Mouse (Mus musculus) large intestine, adult 2 months (tissue): Measurements from ENCODE around the gene Acp5. TPM values are rescaled to one million over a fixed set of nuclear protein-coding genes. Genes with fewer than 3 reads are reported as not detected.

ENCODE experiments used
- DNase-seq: peaks from one replicate; pipeline ENCODE4 v3.0.0-alpha.2; 2012; ENCODE audit warnings: low read depth, low spot score
- WGBS: fragments of 180-500 bp; shearing (Covaris S2); methylation state at CpG from one replicate; pipeline ENCODE4 v1.1.7; 2018; 5-methylcytosine and 5-hydroxymethylcytosine counted together
- polyA plus RNA-seq: library from polyadenylated mRNA; depleted of rRNA; stranded (reverse); fragments of >200 nt; gene quantifications from 2 replicates; pipeline ENCODE4 v1.2.3, GENCODE M21; 2012; rRNA removed

Gene Acp5
- polyA plus RNA-seq, 1 experiment: 233 TPM

DNA sequence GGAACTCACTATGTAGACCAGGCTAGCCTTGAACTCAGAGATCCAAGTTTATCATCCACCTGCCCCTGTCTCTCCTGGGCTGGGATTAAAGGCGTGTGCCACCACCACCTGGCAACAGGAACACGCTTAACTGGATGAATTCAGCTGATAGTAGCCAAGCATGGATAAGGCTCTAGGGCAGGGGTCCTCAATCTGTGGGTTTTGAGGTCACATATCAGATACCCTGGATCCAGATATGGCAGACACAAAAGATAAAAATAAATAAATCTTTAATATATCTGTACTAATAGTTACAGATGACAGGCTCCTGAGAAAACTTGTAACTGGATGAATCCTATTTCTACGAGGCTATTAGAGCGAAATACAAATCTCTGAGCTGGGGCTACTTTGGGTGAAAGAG is 19.9 kb downstream of the Acp5 start:
- 74% methylated on average over 4 of the region's 4 CpGs for WGBS
- no peak for DNase-seq

DNA sequence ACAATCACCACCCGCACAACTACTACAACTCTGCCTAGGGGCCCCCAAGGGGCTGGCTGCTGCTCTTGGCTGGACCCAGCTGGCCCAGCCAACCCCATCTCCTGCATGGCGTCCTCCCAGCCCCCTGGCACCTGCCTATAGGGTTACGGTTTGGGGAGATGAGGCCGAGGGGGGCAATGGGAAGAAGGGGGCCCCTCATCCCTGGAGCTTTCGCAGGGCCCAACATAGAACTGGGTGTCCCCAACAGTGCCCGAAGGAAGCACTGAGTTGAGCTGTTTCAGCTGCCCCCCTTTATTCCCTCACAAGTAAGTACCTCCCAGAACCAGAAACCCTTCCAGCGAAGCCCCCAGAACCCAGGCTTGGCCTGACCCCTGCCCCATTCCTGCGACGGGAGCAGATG is 27.3 kb downstream of the Acp5 start:
- WGBS: 88% methylated on average over 9 of the region's 9 CpGs
- DNase-seq: no peak

DNA sequence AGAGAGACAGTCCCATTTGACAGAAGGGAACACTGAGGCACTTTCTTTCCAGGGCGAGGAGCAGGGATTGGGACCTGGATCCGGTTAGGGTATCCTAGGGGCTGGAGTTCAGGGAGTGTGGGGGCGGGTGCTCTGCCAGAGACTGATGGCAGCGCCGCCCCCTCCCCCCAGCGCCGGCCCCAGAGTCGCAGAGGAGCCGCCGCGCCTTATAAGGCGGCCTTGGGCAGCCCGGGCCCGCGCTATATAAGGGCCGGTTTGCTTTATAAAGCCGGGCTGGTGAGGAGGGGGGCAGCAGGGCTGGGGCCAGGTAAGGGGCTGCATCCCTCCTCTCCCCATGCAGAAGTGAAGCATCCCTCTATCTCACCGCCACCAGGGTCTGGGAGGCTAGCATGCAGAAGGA is 35.6 kb downstream of the Acp5 start:
- DNase-seq: no peak
- WGBS: 6% methylated on average over 18 of the region's 18 CpGs

DNA sequence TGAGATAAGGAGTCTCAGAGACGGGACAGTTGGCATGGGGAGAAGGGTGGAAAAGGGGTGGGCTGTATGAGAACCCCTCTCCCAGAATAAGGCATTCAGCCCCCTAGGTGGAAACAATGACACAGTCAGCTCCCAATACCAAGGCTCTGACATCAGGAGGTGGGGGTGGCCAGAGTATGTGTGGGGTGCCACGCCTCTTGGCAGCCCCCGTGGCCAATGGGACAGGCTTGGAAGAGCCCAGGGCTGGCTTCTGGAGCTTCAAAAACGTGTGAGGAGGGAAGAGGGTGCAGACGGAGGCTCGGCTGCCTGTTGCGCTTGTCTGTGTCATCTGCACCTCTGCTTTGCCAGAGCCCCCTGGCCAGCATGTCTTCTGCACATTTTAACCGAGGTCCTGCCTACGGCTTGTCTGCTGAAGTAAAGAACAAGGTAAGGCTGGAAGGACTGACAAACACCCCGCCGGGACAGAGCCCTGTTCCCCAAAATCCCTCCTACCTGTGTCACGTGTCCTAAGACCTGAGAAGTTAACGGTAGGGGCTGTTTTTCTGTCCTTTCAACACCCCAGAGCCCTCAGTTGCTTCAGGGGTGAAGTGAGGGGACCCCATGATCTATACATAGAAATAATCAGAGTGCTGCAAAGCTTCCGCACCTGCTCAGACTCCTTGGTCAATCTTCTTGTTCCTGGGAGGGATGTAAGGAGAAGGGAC is 36.4 kb downstream of the Acp5 start, which contains the start of gene Cnn1:
Cnn1 (plus strand) TSS at position 224 of the 704 bp plus-strand sequence.
- WGBS: 10% methylated on average over 14 of the region's 14 CpGs
- no peak for DNase-seq

DNA sequence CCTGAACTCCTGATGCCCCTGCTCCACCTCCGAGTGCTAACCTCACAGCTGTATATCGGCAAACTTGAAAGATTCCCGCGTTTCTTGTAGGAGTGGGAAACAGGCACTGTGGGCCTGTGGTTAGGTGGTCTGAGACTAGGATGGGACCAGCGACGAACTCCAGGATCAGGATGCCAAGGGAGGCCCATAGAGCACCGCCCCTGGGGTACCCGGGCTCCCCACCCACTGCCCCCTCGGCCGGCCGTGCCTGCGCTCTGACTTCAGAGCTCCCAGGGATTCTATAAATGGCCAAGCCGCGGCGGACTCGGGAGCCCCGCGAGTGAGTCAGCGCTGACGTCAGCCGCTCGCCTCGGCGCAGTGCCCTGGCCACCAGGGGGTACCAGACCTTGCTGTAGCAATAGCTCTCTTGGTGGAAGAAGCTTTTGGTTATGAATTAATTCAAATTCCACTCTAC is 39.6 kb downstream of the Acp5 start:
- 1% methylated on average over 24 of the region's 24 CpGs for WGBS
- DNase-seq: no peak

DNA sequence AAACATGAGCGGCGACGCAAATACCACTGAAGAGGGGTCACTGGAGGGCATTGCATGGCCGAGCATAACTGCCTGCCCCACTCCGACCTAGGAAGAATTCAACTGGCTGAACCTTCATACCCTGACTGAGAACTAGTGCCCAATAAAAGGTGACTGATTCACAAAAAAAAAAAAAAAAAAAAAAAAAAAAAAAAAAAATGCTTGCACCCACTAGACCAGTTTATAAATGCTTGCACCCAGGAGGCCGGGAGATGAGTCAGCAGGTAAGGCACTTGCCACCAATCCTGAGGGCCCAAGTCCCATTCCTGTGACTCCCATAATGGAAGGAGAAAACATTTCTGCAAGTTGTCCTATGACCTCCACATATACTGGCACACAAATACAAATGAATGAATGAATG is 42.8 kb downstream of the Acp5 start:
- no peak for DNase-seq
- 62% methylated on average over 6 of the region's 6 CpGs for whole genome bisulfite sequencing

DNA sequence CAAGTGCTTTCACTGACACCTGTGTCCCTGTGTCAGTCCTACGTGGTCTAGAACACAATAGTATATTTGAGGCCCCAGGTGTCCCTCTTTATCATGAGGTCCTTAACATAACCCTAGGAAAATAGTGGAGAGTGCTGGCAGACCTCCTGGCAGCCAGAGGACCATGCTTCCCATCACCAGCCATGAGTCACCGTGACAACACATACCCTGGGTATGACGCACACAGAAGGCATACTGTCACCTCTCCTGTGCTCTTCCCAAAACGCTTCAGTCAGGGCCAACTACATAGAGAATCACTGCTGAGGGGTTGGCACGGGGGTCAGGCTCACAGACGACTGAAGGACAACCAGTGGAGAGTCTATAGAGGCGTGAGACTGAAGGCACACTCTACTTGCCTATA is 45.5 kb downstream of the Acp5 start:
- WGBS: 75% methylated on average over 7 of the region's 7 CpGs
- no peak for DNase-seq

DNA sequence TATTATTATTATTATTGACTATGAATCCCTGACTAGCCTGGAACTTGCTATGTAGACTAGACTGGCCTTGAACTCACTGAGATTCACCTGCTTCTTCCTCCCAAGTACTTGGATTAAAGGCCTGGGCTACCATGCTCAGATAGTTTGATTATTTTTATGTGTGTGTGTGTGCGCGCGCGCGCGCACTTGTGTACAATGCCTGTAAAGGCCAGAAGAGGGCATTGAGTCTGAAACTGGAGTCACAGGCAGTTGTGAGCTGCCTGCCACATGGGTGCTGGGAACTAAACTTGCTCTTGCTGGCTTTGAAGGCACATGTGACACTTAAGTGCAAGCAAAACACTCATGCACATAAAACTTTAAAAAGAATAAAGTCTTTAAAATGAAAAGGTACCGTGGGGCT is 46.2 kb downstream of the Acp5 start:
- WGBS: 98% methylated on average over 7 of the region's 7 CpGs

DNA sequence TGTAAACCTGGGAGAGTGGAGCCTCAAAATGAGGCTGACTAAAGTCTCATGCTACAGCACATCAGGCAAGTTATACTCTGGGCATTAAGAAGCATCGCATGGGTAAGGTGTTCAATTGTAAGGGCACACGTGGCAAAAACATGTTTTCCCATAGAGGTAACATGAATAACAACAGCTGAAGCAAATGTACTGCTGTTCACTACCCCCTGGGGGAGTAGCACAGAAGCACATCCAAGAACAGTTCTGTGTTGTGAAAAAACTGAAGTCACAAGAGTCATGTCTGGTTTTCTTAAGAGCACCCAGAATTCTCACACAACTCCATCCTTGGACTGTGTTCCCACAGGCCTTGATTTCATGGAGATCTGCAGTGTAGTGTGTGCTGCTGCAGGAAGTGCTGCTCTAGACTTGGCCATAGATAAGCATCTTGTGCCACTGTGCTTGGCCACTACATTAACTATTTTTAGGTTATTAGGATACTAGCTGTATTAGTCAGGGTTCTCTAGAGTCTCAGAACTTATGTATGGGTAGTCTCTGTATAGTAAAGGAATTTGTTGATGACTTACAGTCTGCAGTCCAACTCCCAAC is 48.4 kb downstream of the Acp5 start:
- DNase-seq: no peak
- 85% methylated on average over 2 of the region's 2 CpGs for WGBS

More for the DNA sequence above, 46.2 kb downstream of the Acp5 start:
- no peak for DNase-seq

DNA sequence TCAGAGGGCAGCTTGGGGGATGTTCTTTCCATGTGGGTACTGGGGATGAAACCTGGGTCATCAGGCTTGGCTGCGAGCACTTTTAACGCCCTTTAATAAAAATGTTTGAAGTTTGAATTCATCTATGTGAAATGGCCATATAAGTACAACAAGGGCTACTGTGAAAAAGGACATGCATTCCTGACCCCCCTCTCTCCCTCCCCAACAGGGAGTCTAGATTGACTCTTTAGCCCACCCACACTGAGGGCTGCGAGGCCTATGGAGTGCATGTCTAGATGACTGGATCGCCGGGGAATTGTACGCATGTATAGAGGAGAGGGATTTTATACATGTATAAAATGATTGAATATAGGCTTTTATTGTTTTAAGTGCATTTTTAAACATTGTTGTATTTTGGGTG is 49.5 kb downstream of the Acp5 start:
- DNase-seq: no peak
- 66% methylated on average over 6 of the region's 6 CpGs for WGBS

DNA sequence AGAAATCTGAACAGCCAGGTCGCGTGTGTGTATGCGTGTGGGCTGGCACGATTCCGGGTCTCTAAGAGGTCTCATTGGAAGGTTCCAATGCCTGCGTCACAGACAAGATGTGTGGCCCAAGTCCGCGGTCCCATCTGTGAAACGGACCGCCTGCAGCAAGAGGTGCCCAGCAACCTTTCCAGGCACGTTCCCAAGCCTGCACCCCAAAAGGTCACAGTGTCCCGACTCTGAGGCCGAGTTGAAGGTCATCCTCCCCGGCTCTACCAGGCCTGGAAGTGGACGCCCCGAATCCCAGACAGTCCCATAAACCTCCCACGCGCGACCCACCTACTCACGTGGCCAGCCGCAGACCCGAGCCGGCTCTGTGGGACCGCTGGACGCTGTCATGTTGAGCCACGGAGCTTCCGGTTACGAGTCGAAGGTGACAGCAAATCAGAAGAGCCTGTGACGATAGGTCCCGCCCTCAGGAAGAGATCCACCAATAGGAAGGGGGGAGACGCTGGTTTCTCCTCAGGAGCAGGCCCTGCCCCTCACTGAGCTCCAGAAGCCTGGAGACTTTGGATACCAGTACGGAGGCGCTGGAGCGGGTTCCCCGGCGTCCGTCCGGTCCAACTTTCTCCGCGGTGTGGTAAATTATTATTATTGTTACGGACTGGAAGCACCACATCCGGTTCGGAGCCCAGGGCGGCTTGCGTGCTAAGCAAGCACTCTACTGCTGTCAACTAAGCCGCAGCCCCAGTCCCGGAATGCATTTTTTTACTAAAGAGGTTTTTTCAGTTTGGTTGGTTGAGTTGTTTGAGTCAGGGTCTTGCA is 50.3 kb downstream of the Acp5 start, which contains the start of gene Ecsit:
Ecsit (minus strand) TSS at position 417 of the 813 bp plus-strand sequence.
- under 1% methylated on average over 48 of the region's 48 CpGs for WGBS
- peak; percentile 96 for DNase-seq

DNA sequence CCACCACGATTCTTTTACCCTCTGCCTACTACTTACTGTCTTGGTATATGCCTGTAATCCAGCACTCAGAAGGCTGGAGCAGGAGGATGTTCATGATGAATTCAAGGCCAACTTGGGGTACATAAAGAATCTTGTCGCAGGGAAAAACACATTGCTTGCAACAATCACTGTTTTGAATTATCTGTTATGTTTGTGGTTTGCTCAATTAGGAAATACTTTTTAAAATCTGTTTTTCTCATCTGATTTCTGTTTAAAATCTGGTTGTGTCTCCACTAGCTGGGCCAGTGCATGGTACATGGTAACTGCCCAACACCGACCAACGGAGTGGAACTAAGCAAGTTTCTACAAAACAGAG is 50.9 kb downstream of the Acp5 start:
- WGBS: 10% methylated on average over 4 of the region's 4 CpGs
- DNase-seq: no peak

Other genes starting within 250 kb of the Acp5 start
- gene Rab3d, start 217.5 kb downstream of the Acp5 start, polyA plus RNA-seq: 70.2 and 84.5 TPM in 2 replicates
- gene Ccdc159, start 208.2 kb downstream of the Acp5 start, polyA plus RNA-seq: 0.98 and 1.9 TPM in 2 replicates
- 101 and 102 TPM in 2 replicates for gene Tmem205, start 208.2 kb downstream of the Acp5 start, polyA plus RNA-seq
- 2.9 and 3.1 TPM in 2 replicates for gene Plppr2, start 198.7 kb downstream of the Acp5 start, polyA plus RNA-seq
- 7.4 and 8.0 TPM in 2 replicates for gene Swsap1, start 180.0 kb downstream of the Acp5 start, polyA plus RNA-seq
- 1.1 and 1.8 TPM in 2 replicates for gene Epor, start 172.2 kb downstream of the Acp5 start, polyA plus RNA-seq
- 1.9 and 2.4 TPM in 2 replicates for gene Rgl3, start 146.3 kb downstream of the Acp5 start, polyA plus RNA-seq
- 0.14 and 0.15 TPM in 2 replicates for gene Ccdc151, start 133.1 kb downstream of the Acp5 start, polyA plus RNA-seq
- 127 and 130 TPM in 2 replicates for gene Prkcsh, start 132.9 kb downstream of the Acp5 start, polyA plus RNA-seq
- 0.29 and 0.47 TPM in 2 replicates for gene Elavl3, start 83.7 kb downstream of the Acp5 start, polyA plus RNA-seq
- gene Gm49318, start 64.5 kb downstream of the Acp5 start, polyA plus RNA-seq: not detected in 2 replicates
- 8.6 and 10.0 TPM in 2 replicates for gene Zfp653, start 64.3 kb downstream of the Acp5 start, polyA plus RNA-seq
- 47.7 and 48.6 TPM in 2 replicates for gene Ecsit, start 50.3 kb downstream of the Acp5 start, polyA plus RNA-seq
- gene Cnn1, start 36.5 kb downstream of the Acp5 start, polyA plus RNA-seq: 253 and 296 TPM in 2 replicates
- gene Elof1, start 18.5 kb downstream of the Acp5 start, polyA plus RNA-seq: 120 and 148 TPM in 2 replicates
- gene Pigyl, start 21.1 kb upstream of the Acp5 start, polyA plus RNA-seq: 45.9 and 50.1 TPM in 2 replicates
- not detected in 2 replicates for gene Zfp872, start 52.4 kb upstream of the Acp5 start, polyA plus RNA-seq
- 5.8 and 11.2 TPM in 2 replicates for gene Zfp809, start 90.0 kb upstream of the Acp5 start, polyA plus RNA-seq
- 0.57 and 0.67 TPM in 2 replicates for gene Zfp599, start 124.2 kb upstream of the Acp5 start, polyA plus RNA-seq
- gene Zfp810, start 171.9 kb upstream of the Acp5 start, polyA plus RNA-seq: 2.8 and 4.9 TPM in 2 replicates